Mouse (Mus musculus): ENCODE measurements at regions not wholly inside any gene's neighbourhood (a gene's known extent, or its start where the extent isn't known, plus 50 kb on each side); places are given as distances from the start of the nearest gene placed in this dataset.

DNA sequence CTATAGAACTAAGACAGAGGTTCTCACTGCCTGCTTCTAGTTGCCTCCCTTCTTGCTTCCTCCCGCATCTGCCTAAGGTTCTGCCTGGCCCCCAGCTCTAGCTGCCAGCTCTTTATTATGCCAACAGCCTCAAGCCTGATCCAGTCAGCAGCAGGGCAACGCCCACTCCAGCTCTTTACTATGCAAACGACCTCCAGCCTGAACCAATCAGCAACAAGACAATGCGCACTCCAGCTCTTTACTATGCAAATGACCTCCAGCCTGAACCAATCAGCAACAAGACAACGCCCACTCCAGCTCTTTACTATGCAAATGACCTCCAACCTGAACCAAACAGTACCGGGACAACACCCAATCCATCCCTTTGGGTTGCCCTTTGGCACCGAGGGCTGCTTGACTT is 162.2 kb upstream of the Ank start:
- no peak for TF ChIP-seq POLR2A (IDR thresholded peaks at IDR 0.05; ENCODE audit: borderline replicate concordance, extremely low read depth, low read depth, low read length)
- TF ChIP-seq CTCF (IDR thresholded peaks at IDR 0.05; ENCODE audit: insufficient read depth, low read length), result no peak
